Mouse (Mus musculus) mouse embryonic stem cell (cell line): ENCODE results near the gene Sept4.

Source experiments
- in situ Hi-C, 2 experiments: fragments of 300-500 bp; cut with MboI; formaldehyde crosslinking; loops; 1 replicate in 1 of 2; 3 replicates in 1 of 2; pipeline ENCODE4 v1.14.3; 2019 to 2020; ENCODE audit warnings: low sequenced_read_pairs in 2 of 2, low pct_unique_long_range_greater_than_20kb in 1 of 2, mixed read lengths in 1 of 2; ENCODE audit not compliant: unreplicated experiment in 1 of 2

Gene Sept4

DNA sequence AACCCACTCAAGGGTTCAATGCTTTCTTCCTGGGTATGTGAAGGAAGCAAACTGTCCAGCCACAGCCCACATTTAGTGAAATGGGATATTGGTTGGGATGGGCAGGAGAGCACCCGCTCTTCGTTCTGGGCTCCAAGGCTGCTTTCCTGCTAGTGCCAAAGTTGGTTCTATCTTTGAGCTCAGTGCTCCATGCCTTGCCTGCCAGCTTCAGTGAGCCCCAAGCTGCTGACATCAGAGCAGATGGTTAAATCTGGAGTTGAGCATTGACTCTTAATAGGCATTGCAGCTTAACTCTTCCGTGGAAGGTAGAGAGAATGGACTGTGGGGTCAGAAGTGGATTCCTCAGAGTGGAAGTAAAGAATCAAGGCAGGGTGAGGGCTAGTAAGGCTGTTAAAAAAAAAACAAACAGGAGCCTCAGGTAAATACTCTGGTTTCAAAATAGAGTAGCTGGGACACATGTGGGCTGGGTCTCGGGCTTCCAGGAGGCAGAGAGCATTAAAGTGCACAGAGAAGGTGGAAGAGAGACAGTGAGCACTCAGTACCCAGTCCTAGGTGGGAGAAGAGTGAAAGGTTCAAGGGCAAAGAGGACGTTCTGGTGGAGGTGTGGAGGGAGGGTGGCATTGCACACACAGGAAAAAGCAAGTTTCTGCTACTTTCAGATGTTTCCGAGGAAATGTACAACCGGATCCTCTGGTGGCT lies at the start of gene Sept4:
Sept4 (plus strand) TSS at position 649 of the 699 bp plus-strand sequence.
- in situ Hi-C loops: no loop called here

DNA sequence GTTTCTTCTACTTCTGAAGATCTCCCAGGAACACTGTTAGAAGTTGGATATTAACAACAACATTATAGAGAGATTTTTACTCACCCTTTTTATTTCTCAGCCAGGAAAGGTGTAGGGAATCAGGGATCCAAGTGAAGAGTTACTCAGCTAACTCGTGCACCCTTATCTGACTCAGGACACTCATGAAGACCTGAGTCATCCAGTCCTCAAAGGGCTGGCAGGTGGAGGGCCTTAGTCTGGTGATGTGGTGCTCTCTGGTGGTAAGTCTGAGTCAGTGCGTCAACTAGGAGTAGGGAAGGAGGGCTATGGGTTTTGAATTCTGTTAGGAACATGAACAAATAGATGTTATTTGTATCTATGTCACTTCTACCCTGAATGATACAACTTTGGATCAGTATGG lies 49.4 kb upstream of the Sept4 start:
- in situ Hi-C loops: no loop called here

GRCm38 (mm10) chr11:87523466-87523865 lies 45.2 kb upstream of the Sept4 start:
- in situ Hi-C loops: no loop called here

DNA sequence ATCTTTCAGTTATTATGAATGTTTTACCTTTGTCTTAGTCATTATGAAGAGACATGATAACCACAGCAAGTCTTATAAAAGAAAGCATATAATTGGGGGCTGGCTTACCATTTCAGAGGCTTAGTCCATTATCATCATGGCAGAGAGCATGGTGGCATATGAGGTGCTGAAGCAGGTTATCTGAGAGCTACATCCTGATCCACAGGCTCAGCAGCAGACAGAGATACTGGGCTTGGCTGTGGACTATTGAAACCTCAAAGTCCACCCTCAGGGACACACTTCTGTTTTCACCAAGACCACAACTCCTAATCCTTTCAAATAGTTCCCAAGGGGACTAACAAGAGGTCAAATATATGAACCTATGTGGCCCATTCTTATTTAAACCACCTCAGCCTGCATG lies 44.7 kb upstream of the Sept4 start:
- in situ Hi-C loops: no loop called here

DNA sequence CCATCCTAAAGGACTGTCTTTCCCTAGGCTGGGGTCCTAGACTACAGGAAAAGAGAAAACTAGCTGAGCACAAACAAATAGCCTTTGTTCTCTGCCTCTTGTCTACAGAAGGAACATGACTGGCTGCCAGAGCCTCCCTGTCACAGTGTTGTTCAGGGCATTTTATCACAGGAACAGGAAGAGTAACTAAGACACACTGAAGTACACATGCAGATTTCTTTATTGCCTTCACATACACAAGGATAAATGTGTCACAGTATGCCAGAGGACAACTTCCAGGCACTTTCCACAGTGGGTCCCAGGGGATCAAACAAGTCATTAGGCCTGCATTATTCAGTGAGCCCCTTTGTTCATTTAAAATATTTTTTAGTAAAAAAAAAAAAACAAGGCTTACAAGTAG lies 43.9 kb upstream of the Sept4 start:
- in situ Hi-C loops: no loop called here

DNA sequence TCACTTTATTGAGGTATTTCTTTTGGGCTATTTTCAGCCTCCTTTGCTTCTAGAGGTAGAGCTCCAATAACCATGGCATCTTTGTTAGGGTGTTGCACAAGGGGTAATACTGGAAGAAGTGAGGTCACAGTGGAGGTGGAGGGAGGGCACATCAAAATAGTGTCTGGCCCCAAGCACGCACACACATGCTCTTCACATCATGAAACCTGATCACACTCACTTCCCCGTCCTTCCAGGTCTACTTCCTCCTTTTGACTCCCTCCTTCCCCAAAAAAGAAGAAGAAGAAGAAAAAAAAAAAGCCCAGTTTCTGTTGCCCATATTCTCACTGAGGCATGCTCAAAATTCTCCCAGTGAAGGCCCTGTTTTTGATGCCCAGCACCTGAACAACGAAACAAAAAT lies 41.3 kb upstream of the Sept4 start:
- in situ Hi-C loops: no loop called here

DNA sequence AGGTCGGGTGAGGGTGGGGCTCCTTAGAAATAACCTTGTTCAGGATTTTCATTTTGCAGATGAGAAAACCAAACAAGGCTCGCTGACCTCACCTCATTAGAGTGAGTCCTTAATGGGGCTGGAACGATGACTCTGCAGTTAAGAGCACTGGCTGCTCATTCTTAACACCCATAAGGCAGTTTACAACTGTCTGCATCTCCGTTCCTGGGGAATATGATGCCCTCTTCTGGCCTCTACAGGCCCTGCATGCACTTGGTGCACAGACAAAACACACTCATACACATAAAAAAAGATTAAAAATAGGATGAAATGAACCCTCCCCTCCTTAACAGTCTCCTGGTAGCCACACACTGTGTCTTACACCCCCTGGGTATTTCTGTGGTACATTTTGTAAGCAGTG lies 40.7 kb upstream of the Sept4 start:
- in situ Hi-C loops: no loop called here

DNA sequence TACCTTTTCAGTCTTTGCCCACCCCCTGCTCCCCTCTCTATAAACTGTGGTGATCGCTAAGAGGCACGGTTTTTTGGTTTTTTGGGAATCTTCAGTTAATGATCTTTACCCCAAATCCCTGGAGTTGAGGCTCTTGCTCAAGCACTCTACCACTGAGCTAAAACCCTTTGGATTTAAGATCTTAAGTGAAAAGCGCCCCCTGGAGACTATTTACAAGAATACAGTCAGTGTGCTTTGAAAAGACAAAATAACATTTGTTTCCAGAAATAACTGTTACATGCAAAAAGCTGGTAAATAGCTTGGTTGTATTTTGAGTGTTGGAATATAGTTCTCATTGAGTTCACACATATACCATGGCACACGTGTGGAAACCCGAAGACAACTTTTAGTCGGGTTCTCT lies 37.0 kb upstream of the Sept4 start:
- in situ Hi-C loops: no loop called here

GRCm38 (mm10) chr11:87542285-87542684 lies 26.4 kb upstream of the Sept4 start:
- in situ Hi-C loops: no loop called here

DNA sequence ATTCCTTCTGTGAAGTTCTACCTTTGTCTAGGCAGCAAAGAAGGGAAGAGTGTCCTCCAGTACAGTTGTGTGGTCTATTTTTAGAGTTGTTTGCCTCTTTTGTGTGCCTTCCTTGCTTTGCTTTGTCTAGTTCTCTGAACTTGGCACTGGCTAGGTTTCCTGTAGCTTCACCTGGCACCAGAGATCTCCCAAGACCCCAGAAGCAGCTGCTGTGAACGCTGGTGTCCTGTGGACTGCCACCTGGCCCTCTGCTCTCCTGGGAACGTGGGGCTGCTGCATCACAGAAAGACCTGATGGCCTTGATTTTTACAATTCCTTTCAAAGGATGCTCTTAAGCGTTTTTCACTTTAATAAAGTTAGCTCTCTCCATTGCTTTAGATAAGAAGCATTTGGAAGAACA lies 25.8 kb upstream of the Sept4 start:
- in situ Hi-C loops: no loop called here

DNA sequence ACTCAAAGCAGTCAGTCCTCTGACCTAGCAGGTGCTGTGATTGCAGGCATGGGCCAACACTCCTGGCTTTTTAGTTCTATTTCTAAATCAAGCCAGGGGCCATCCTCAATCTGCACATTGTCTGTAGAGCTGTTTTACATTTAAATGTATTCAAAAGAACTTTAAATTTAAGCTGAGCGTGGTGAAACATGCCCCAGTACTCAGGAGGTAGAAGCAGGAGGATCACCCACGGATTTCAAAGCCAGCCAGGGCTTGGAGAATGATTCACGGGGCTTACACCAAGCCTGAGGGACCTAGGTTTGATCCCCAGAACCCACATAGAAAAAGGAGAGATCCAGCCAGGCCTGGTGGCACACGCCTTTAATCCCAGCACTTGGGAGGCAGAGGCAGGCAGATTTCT lies 15.4 kb upstream of the Sept4 start:
- in situ Hi-C loops: no loop called here

DNA sequence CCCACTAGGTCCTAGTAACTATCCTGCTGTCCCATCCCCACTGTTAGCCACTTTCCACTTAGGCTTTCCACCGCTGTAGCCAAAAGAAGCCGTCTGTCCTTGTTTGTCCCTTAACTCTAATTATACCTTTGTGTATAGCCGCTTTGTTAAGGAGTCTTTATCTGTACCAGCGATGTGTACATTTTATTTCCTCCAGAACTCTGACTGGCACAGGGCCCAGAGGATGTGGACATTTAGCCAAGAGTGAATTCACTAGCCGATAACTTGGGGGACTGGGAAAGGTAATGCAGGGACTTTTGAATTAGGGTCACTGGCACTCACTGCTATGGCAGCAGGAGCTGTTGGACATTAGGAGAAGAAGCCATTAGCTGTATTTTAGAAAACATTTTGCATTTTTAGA lies 14.3 kb upstream of the Sept4 start:
- in situ Hi-C loops: no loop called here

GRCm38 (mm10) chr11:87555106-87555703 lies 13.5 kb upstream of the Sept4 start:
- in situ Hi-C loops: no loop called here

DNA sequence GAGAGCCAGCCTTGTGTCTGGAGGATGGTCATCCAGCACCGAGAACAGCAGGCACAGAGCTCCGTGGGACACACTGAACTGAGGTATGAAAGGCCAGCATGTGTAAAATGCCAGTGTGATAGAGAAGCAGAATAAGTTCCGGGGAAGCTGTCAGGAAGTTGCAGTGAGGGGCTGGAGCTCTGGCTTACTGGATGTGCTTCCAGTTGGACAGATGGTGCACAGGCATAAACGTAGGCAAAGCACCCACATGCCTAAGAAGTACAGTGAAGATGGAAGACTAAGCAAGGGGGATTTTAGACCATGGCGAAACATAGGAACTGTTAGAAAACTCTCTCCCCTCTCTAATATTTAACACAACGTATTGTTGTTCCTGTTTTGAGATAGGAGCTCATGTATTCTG lies 7.5 kb upstream of the Sept4 start:
- in situ Hi-C loops: no loop called here

DNA sequence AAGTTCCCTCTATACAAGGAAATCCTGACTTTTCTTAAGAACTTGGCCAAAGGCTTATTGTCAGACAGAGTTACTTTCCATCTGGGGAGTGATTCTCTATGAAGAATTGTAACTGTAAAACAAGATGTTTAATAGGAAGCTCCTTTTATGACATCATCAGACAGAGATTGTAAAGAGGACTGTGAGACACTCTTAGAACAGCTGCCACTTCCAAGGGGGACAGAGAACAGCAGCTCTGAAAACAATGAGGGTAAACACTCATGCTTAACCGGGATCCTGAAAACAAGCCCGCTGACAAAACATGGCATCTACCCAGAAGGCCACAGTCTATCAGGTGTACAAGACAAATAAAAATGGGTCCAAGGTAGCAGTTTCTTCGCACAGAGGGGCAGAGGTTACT lies 2.2 kb upstream of the Sept4 start, which contains the start of gene Gm11492:
Gm11492 (plus strand) TSS at position 153 of the 400 bp plus-strand sequence.
- in situ Hi-C loops: no loop called here

DNA sequence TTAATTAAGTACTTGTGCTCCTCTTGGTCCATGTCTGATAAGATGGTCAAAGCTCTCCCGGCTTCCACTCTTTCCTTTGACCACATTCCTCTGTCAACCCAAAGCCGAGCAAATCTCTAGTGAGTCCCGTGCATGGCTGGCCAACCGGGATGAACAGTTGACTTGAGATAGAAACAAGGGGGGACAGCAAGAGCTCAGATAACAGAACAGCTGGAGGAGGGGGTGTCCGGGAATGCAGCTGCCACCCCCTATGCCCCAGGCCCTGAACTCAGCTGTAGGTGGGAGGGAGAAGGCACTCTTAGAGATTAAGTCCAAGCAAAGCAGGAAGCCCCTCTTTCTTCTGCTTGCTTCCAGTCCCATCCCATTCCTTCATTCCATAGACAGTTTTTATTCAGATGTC lies 2.0 kb downstream of the Sept4 start:
- in situ Hi-C loops: no loop called here

DNA sequence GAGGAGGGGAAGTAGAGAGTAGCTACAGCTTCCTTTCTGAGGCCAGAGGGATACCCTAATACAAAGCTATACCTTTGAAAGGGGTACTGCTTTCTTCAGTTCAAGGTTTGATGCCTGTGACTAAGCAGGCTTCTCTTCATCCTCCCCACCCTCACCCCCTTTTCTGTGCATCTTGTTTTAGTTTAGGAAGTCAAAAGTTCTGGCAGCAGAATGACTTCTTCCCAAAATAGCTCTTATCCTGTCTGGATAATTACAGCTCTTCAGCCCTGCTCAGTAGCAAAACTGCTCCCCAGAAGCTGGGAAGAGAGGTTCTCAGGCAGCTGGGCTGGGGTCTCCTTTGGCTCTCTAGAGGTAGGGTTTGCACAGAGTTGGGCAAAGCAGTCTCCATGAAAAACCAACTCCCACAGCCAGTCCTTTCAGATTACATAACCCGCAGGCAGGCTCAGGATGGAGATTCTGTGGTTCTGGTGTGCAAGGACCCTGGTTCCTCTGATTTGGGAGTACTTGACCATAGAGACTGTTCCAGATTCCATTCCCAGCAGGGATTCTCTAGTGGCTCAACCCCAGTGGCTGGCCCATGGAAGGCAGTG lies 2.8 kb downstream of the Sept4 start:
- in situ Hi-C loops: no loop called here

DNA sequence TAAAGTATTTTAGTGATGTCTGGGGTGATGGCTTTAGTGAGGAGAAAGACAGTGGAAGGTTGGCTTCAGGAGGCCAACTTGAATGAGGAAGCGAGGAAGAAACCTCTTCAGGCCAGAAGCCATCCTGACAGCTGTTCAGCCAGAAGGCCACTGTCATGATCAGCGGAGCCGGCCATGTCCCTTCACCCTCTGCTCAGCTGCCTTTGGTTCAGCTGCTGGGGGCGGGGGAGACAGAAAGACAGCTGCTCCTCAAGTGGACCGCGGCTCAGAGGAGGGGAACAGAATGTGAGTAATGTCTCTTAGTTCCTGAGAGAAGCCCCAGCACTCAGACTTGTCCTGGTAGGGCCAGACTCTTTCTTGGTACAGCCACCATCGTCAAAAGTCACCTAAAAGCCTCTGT lies 5.0 kb downstream of the Sept4 start:
- in situ Hi-C loops: no loop called here

DNA sequence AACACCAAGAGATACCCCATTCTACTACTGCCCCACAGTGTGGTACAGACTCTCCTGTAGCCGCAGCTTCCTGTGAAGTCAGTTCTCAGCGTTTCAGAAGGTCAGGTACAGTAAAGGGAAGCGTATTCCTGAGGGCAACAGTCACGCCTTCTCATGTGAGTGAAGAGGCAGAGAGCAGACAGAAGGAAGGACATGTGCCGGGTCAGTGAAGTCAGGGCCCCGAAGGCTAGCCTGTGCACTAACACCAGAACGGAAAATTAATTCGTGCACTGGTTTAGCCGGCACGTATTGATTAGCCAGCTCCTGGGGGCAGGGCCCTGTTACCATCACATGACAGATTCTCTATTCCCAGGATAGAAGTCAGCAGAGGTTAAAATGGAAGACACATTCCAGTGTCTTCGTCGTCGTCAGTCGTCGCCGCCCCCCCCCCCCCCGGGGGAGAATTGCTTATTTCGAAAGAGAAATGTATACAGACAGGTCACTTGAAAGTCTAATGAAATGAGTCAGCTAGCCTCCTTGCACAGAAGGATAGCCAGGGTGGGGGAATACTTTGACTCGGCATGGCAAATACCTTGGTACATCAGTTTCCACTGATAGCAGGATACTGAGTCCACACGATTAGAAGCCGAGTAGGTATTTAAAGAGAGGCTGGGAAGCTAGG lies 5.9 kb downstream of the Sept4 start:
- in situ Hi-C loops: no loop called here
